Mouse (Mus musculus) kidney, postnatal 0 days (tissue): ENCODE results near the gene Dhx37. TPM values are rescaled to one million over a fixed set of nuclear protein-coding genes. Genes with fewer than 3 reads are reported as not detected.
"Not testable (repeated sequence)": the region's sequence is repeated elsewhere in the genome, so short reads cannot be mapped to it uniquely, and the experiment has no call there.

Experiments used
- ATAC-seq: fragments of 200-750 bp; cut with Nextera tagmentation; replicated peaks from 2 replicates; pipeline ENCODE4 v1.8.0; 2017; ENCODE audit warnings: low read depth, moderate number of reproducible peaks, moderate TSS enrichment, moderate library complexity; ENCODE audit not compliant: low FRiP score
- DNase-seq: peaks from one replicate; pipeline ENCODE4 v3.0.0-alpha.2; 2016; ENCODE audit warnings: low spot score
- H3K27ac ChIP-seq: fragments of 300-500 bp; sonication (generic); 2 replicates; pipeline ENCODE4 v1.5.1; 2014; ENCODE audit warnings: mild to moderate bottlenecking
- H3K27me3 ChIP-seq: fragments of 300-500 bp; sonication (generic); 2 replicates; pipeline ENCODE4 v1.6.1; 2014; ENCODE audit warnings: low read length, mixed read lengths; ENCODE audit not compliant: insufficient read depth
- H3K36me3 ChIP-seq: fragments of 300-500 bp; sonication (generic); 2 replicates; pipeline ENCODE4 v1.6.1; 2014; ENCODE audit warnings: low read length, mixed read lengths; ENCODE audit not compliant: insufficient read depth
- H3K4me1 ChIP-seq: fragments of 300-500 bp; sonication (generic); replicated peaks from 2 replicates; pipeline ENCODE4 v1.6.1; 2014; ENCODE audit warnings: antibody characterized with exemption, low read length, mixed read lengths; ENCODE audit not compliant: insufficient read depth
- H3K4me2 ChIP-seq: fragments of 300-500 bp; sonication (generic); 2 replicates; pipeline ENCODE4 v1.6.1; 2014; ENCODE audit warnings: mild to moderate bottlenecking, low read length, moderate library complexity, mixed read lengths
- H3K4me3 ChIP-seq: fragments of 300-500 bp; sonication (generic); replicated peaks from 2 replicates; pipeline ENCODE4 v1.5.1; 2014; ENCODE audit warnings: low read depth, low read length
- H3K9ac ChIP-seq: fragments of 300-500 bp; sonication (generic); 2 replicates; pipeline ENCODE4 v1.6.1; 2014; ENCODE audit warnings: low read depth, low read length
- H3K9me3 ChIP-seq: fragments of 300-500 bp; sonication (generic); replicated peaks from 2 replicates; pipeline ENCODE4 v1.6.1; 2016; ENCODE audit warnings: low read length, inconsistent platforms, mixed read lengths
- CTCF ChIP-seq: IDR thresholded peaks from 2 replicates; pipeline ENCODE4 v1.5.1; 2016; ENCODE audit warnings: antibody characterized with exemption, low read depth, mild to moderate bottlenecking, moderate library complexity
- WGBS: fragments of 180-500 bp; shearing (Covaris S2); extraction: QIAGEN DNeasy Blood & Tissue Kit; methylation state at CpG from one replicate; pipeline ENCODE4 v1.1.7; 2014; 5-methylcytosine and 5-hydroxymethylcytosine counted together
- polyA plus RNA-seq: library from polyadenylated mRNA; unstranded; fragments of >200 nt; fragmentation: Nextera tagmentation; extraction: Ambion mirVana; gene quantifications from 2 replicates; pipeline ENCODE4 v1.2.1, GENCODE M21; 2015

Gene Dhx37
- polyA plus RNA-seq, 1 experiment from 2014 or later: 7.2 TPM

GRCm38 (mm10) chr5:125389131-125389578 is 44.8 kb downstream of the Dhx37 start, which contains the start of gene Gm10382:
Gene Gm10382 (plus strand): TSS chr5:125389322.
- WGBS: under 1% methylated on average over 41 of the region's 41 CpGs
- H3K4me1 ChIP-seq: peaks cover 16% of the 10 kb centered on the region
- ATAC-seq: 0 out of 2 replicates have a peak, but pooled peaks have one; percentile 11

GRCm38 (mm10) chr5:125388358-125389092 is 45.4 kb downstream of the Dhx37 start:
- peak overlapping the region; percentile 100 for H3K9ac ChIP-seq
- H3K4me1 ChIP-seq: peaks cover 10% of the 10 kb centered on the region
- no peak for TF ChIP-seq CTCF
- DNase-seq (no peak), ATAC-seq (no peak)
- 15% methylated on average over 13 of the region's 13 CpGs for WGBS
- peak overlapping the region; percentile 98 for H3K27ac ChIP-seq
- no peaks in the 10 kb centered on the region for H3K27me3 ChIP-seq
- H3K4me2 ChIP-seq: peak overlapping the region; percentile 94
- H3K9me3 ChIP-seq: no peaks in the 10 kb centered on the region
- peaks cover 7% of the 10 kb centered on the region for H3K36me3 ChIP-seq
- peak overlapping the region; percentile 100 for H3K4me3 ChIP-seq

More at GRCm38 (mm10) chr5:125389131-125389578, 44.8 kb downstream of the Dhx37 start, which contains the start of gene Gm10382:
- peak within 1 kb of the TSS; percentile 100 for H3K4me3 ChIP-seq
- H3K4me2 ChIP-seq: peak within 1 kb of the TSS; percentile 94
- H3K36me3 ChIP-seq: peaks cover 7% of the 10 kb centered on the region
- H3K9ac ChIP-seq: peak within 1 kb of the TSS; percentile 100
- H3K27me3 ChIP-seq: no peaks in the 10 kb centered on the region
- H3K9me3 ChIP-seq: no peaks in the 10 kb centered on the region
- no peak for TF ChIP-seq CTCF
- peak within 1 kb of the TSS; percentile 98 for H3K27ac ChIP-seq
- peak; percentile 93 for DNase-seq

GRCm38 (mm10) chr5:125387295-125387694 is 46.6 kb downstream of the Dhx37 start:
- not testable (repeated sequence) for H3K36me3 ChIP-seq, H3K27me3 ChIP-seq, H3K4me3 ChIP-seq, H3K4me1 ChIP-seq, H3K27ac ChIP-seq, ATAC-seq, DNase-seq, H3K9me3 ChIP-seq, H3K4me2 ChIP-seq, H3K9ac ChIP-seq
- 83% methylated on average over 4 of the region's 6 CpGs for WGBS

GRCm38 (mm10) chr5:125385215-125385940 is 48.5 kb downstream of the Dhx37 start:
- DNase-seq (no peak), ATAC-seq (no peak)
- no peak overlapping the region for H3K27ac ChIP-seq
- no peak overlapping the region; the same call in 1 of the 2 replicates for H3K4me3 ChIP-seq
- peaks cover under 1% of the 10 kb centered on the region; the same call in 1 of the 2 replicates for H3K4me1 ChIP-seq
- no peaks in the 10 kb centered on the region for H3K27me3 ChIP-seq
- H3K9me3 ChIP-seq: no peaks in the 10 kb centered on the region
- H3K36me3 ChIP-seq: peaks cover 7% of the 10 kb centered on the region
- H3K4me2 ChIP-seq: peak overlapping the region; percentile 23
- WGBS: 73% methylated on average over 8 of the region's 8 CpGs
- H3K9ac ChIP-seq: no peak overlapping the region
- TF ChIP-seq CTCF: peak; percentile 11; the same call in 1 of the 2 replicates

GRCm38 (mm10) chr5:125384512-125385214 is 49.3 kb downstream of the Dhx37 start:
- no peak for TF ChIP-seq CTCF
- DNase-seq (no peak), ATAC-seq (0 out of 2 replicates have a peak, but pooled peaks have one; percentile 18)
- no peak overlapping the region for H3K27ac ChIP-seq
- H3K4me2 ChIP-seq: 0 out of 2 replicates have a peak overlapping the region, but pooled peaks have one; percentile 23
- H3K9me3 ChIP-seq: no peaks in the 10 kb centered on the region
- H3K9ac ChIP-seq: no peak overlapping the region
- H3K4me1 ChIP-seq: no peaks in the 10 kb centered on the region; the same call in 1 of the 2 replicates
- no peaks in the 10 kb centered on the region for H3K27me3 ChIP-seq
- 77% methylated on average over 2 of the region's 2 CpGs for WGBS
- peaks cover 7% of the 10 kb centered on the region for H3K36me3 ChIP-seq
- no peak overlapping the region for H3K4me3 ChIP-seq
